Mouse (Mus musculus): ENCODE data around the gene Obp2a. TPM values are rescaled to one million over a fixed set of nuclear protein-coding genes. Genes with fewer than 3 reads are reported as not detected.

The Obp2a gene
- polyA plus RNA-seq, 1 experiment, result not detected

- Histone ChIP-seq H3K4me1 (ENCODE audit: control insufficient read depth, insufficient read depth, low read length) (peaks cover 7% of the 10 kb centered on the region; the same call in 1 of the 2 replicates), H3K27ac (ENCODE audit: insufficient read depth, low read length) (no peak overlapping the region), H3K27me3 (ENCODE audit: control insufficient read depth, insufficient read depth, low read length) (no peaks in the 10 kb centered on the region), H3K4me3 (replicated peaks; ENCODE audit: insufficient read depth, low read depth, low read length) (no peak overlapping the region)
- DNase-seq, result peak; percentile 23 to 38
- WGBS, result 50% methylated on average over 1 of the region's 1 CpGs
- TF ChIP-seq CTCF (IDR thresholded peaks at IDR 0.05; ENCODE audit: borderline replicate concordance, insufficient read depth, low read depth, low read length), result peak; percentile 72
- TF ChIP-seq POLR2A (IDR thresholded peaks at IDR 0.05; ENCODE audit: borderline replicate concordance, insufficient read depth, low read length), result no peak
These were observed 36.3 kb upstream of the Obp2a start for GRCm38 (mm10) chr2:25663511-25663910.

- H3K27ac ChIP-seq (ENCODE audit: insufficient read depth, low read length), result no peak overlapping the region
- WGBS, result 61% methylated on average over 5 of the region's 5 CpGs
- H3K4me3 ChIP-seq (replicated peaks; ENCODE audit: insufficient read depth, low read depth, low read length), result no peak overlapping the region
- peaks cover 7% of the 10 kb centered on the region; the same call in 1 of the 2 replicates for H3K4me1 ChIP-seq (ENCODE audit: control insufficient read depth, insufficient read depth, low read length)
- no peaks in the 10 kb centered on the region for H3K27me3 ChIP-seq (ENCODE audit: control insufficient read depth, insufficient read depth, low read length)
- TF ChIP-seq POLR2A (IDR thresholded peaks at IDR 0.05; ENCODE audit: borderline replicate concordance, insufficient read depth, low read length), result no peak
- DNase-seq, result no peak
These were observed 35.7 kb upstream of the Obp2a start for GRCm38 (mm10) chr2:25664125-25664524.

- H3K27me3 ChIP-seq (ENCODE audit: control insufficient read depth, insufficient read depth, low read length), result no peaks in the 10 kb centered on the region
- WGBS, result 71% methylated on average over 1 of the region's 1 CpGs
- H3K4me3 ChIP-seq (replicated peaks; ENCODE audit: insufficient read depth, low read depth, low read length), result no peak overlapping the region
- peaks cover 4% of the 10 kb centered on the region; the same call in 1 of the 2 replicates for H3K4me1 ChIP-seq (ENCODE audit: control insufficient read depth, insufficient read depth, low read length)
- no peak for TF ChIP-seq CTCF (IDR thresholded peaks at IDR 0.05; ENCODE audit: borderline replicate concordance, insufficient read depth, low read depth, low read length)
- DNase-seq, result no peak
- H3K27ac ChIP-seq (ENCODE audit: insufficient read depth, low read length), result no peak overlapping the region
These were observed 33.3 kb upstream of the Obp2a start for GRCm38 (mm10) chr2:25666516-25666915.

- no peak for DNase-seq
- H3K27ac ChIP-seq (ENCODE audit: insufficient read depth, low read length), result no peak within 1 kb of the TSS
- WGBS, result 96% methylated on average over 3 of the region's 3 CpGs
These were observed 23.4 kb upstream of the Obp2a start, which contains the start of gene Lcn6 for GRCm38 (mm10) chr2:25676486-25676885. Gene Lcn6, plus strand, starts transcription at chr2:25676786.

GRCm38 (mm10) chr2:25679559-25679958 lies 20.3 kb upstream of the Obp2a start:
- Histone ChIP-seq H3K4me1 (ENCODE audit: control insufficient read depth, insufficient read depth, low read length) (no peaks in the 10 kb centered on the region), H3K27ac (ENCODE audit: insufficient read depth, low read length) (no peak overlapping the region), H3K27me3 (ENCODE audit: control insufficient read depth, insufficient read depth, low read length) (no peaks in the 10 kb centered on the region; the same call in 1 of the 2 replicates), H3K4me3 (replicated peaks; ENCODE audit: insufficient read depth, low read depth, low read length) (no peak overlapping the region)
- DNase-seq, result no peak
- no peak for TF ChIP-seq POLR2A (IDR thresholded peaks at IDR 0.05; ENCODE audit: borderline replicate concordance, insufficient read depth, low read length)
- TF ChIP-seq CTCF (IDR thresholded peaks at IDR 0.05; ENCODE audit: borderline replicate concordance, insufficient read depth, low read depth, low read length), result no peak
- WGBS, result 88% methylated on average over 6 of the region's 6 CpGs

More at GRCm38 (mm10) chr2:25676486-25676885, 23.4 kb upstream of the Obp2a start, which contains the start of gene Lcn6:
- Histone ChIP-seq H3K4me1 (ENCODE audit: control insufficient read depth, insufficient read depth, low read length) (no peaks in the 10 kb centered on the region), H3K27me3 (ENCODE audit: control insufficient read depth, insufficient read depth, low read length) (no peaks in the 10 kb centered on the region; the same call in 1 of the 2 replicates), H3K4me3 (replicated peaks; ENCODE audit: insufficient read depth, low read depth, low read length) (no peak within 1 kb of the TSS)
- TF ChIP-seq POLR2A (IDR thresholded peaks at IDR 0.05; ENCODE audit: borderline replicate concordance, insufficient read depth, low read length), result no peak

- no peak for DNase-seq
- TF ChIP-seq CTCF (IDR thresholded peaks at IDR 0.05; ENCODE audit: borderline replicate concordance, insufficient read depth, low read depth, low read length) (no peak), POLR2A (IDR thresholded peaks at IDR 0.05; ENCODE audit: borderline replicate concordance, insufficient read depth, low read length) (no peak)
- Histone ChIP-seq H3K4me3 (replicated peaks; ENCODE audit: insufficient read depth, low read depth, low read length) (no peak within 1 kb of the TSS), H3K27ac (ENCODE audit: insufficient read depth, low read length) (no peak within 1 kb of the TSS), H3K4me1 (ENCODE audit: control insufficient read depth, insufficient read depth, low read length) (no peaks in the 10 kb centered on the region), H3K27me3 (ENCODE audit: control insufficient read depth, insufficient read depth, low read length) (no peaks in the 10 kb centered on the region)
- WGBS, result 68% methylated on average over 2 of the region's 2 CpGs
These were observed 17.4 kb upstream of the Obp2a start, which contains the start of gene Lcn10 for GRCm38 (mm10) chr2:25682426-25682825. Gene Lcn10, plus strand, starts transcription at chr2:25682726.

GRCm38 (mm10) chr2:25686941-25687340 lies 12.9 kb upstream of the Obp2a start:
- 71% methylated on average over 4 of the region's 4 CpGs for WGBS
- Histone ChIP-seq H3K4me1 (ENCODE audit: control insufficient read depth, insufficient read depth, low read length) (no peaks in the 10 kb centered on the region), H3K27me3 (ENCODE audit: control insufficient read depth, insufficient read depth, low read length) (no peaks in the 10 kb centered on the region), H3K4me3 (replicated peaks; ENCODE audit: insufficient read depth, low read depth, low read length) (no peak overlapping the region), H3K27ac (ENCODE audit: insufficient read depth, low read length) (no peak overlapping the region)
- no peak for TF ChIP-seq POLR2A (IDR thresholded peaks at IDR 0.05; ENCODE audit: borderline replicate concordance, insufficient read depth, low read length)
- no peak for TF ChIP-seq CTCF (IDR thresholded peaks at IDR 0.05; ENCODE audit: borderline replicate concordance, insufficient read depth, low read depth, low read length)
- no peak for DNase-seq

GRCm38 (mm10) chr2:25694605-25695004 lies 5.2 kb upstream of the Obp2a start:
- Histone ChIP-seq H3K27ac (ENCODE audit: insufficient read depth, low read length) (no peak overlapping the region), H3K27me3 (ENCODE audit: control insufficient read depth, insufficient read depth, low read length) (no peaks in the 10 kb centered on the region), H3K4me1 (ENCODE audit: control insufficient read depth, insufficient read depth, low read length) (no peaks in the 10 kb centered on the region), H3K4me3 (replicated peaks; ENCODE audit: insufficient read depth, low read depth, low read length) (no peak overlapping the region)
- TF ChIP-seq POLR2A (IDR thresholded peaks at IDR 0.05; ENCODE audit: borderline replicate concordance, insufficient read depth, low read length), result no peak
- peak; percentile 78 for TF ChIP-seq CTCF (IDR thresholded peaks at IDR 0.05; ENCODE audit: borderline replicate concordance, insufficient read depth, low read depth, low read length)
- DNase-seq, result peak; percentile 31 to 59
